Mouse (Mus musculus): ENCODE measurements around the gene Acin1. TPM values are rescaled to one million over a fixed set of nuclear protein-coding genes. Genes with fewer than 3 reads are reported as not detected.

Gene Acin1
- polyA plus RNA-seq, 1 experiment from 2014 or later, result 74.1 TPM

DNA sequence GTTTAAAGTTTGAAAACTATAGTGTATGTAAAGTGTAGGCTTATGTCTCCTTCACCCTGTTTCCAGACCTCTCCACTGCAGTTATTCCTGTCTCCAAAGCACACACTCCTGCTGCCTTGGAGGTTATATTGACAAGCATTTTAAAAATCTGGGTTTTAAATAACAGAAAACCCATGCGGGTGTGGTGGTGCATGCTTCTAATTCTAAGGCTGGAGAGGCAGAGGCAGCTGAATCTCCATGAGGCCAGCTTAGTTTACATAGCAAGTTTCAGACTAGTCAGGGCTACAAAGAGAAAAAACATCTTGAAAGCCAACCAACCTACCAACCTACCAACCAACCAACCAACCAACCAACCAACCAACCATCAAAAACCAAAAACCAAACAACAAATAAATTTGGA lies 28.7 kb upstream of the Acin1 start:
- Histone ChIP-seq H3K4me1 (peaks cover 10% of the 10 kb centered on the region), H3K4me3 (no peak overlapping the region), H3K9ac (no peak overlapping the region), H3K9me3 (replicated peaks) (no peaks in the 10 kb centered on the region), H3K27ac (no peak overlapping the region), H3K27me3 (replicated peaks) (peaks cover 24% of the 10 kb centered on the region), H3K36me3 (no peaks in the 10 kb centered on the region), H3K4me2 (no peak overlapping the region)
- WGBS (ENCODE audit: insufficient replicate concordance), result 55% methylated on average over 1 of the region's 1 CpGs
- no peak for ATAC-seq

DNA sequence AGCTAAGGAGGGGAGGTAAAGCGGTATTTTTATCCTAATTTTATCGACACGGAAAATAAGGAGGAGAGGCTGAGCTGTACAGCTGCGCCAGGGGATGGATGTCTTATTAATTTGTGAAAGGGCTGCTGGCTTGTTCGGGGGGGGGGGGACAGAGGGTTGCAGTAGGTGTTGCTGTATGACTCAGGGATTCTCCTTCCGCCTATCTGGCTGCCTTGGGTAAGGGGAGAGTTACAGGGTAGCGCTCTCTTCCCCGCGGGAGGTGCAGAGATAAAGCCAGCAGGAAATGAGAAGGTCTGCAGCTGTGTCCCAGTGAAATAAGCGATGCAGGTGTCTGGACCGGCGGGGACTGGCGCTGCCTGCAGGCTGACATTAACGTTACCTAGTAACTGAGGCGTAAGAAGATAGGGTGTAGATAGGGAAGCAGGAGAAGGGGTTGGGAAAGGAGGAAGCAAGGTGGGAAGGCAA lies 27.9 kb upstream of the Acin1 start:
- WGBS (ENCODE audit: insufficient replicate concordance), result 2% methylated on average over 15 of the region's 15 CpGs
- Histone ChIP-seq H3K27ac (no peak overlapping the region), H3K36me3 (no peaks in the 10 kb centered on the region), H3K4me1 (peaks cover 10% of the 10 kb centered on the region), H3K9me3 (replicated peaks) (no peaks in the 10 kb centered on the region), H3K4me2 (peak overlapping the region; percentile 70), H3K4me3 (peak overlapping the region; percentile 37), H3K27me3 (replicated peaks) (peaks cover 32% of the 10 kb centered on the region), H3K9ac (no peak overlapping the region)
- ATAC-seq, result peak; percentile 38; the same call in 1 of the 2 replicates

DNA sequence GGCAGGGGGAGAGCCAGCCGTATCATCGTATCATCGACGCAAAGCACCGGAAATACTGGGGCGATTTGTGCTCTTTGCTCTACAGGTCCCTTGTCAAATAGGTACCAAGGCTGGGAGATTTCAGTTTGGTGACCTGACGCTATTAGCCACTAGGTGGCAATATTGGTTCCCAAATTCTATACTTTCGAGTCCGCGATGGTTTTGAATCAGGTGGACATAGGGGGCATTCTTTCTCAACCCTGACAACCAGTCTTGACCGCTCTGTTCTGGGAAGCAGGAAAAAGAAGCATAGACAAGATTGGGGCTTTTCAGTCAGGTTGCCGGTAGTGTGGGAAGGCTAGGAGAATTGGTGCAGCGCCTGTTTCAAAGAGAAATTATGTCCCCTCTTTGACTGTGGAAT lies 27.4 kb upstream of the Acin1 start:
- Histone ChIP-seq H3K27ac (no peak overlapping the region), H3K4me1 (peaks cover 10% of the 10 kb centered on the region), H3K4me3 (peak overlapping the region; percentile 37), H3K9me3 (replicated peaks) (no peaks in the 10 kb centered on the region), H3K4me2 (peak overlapping the region; percentile 70), H3K36me3 (no peaks in the 10 kb centered on the region), H3K9ac (no peak overlapping the region), H3K27me3 (replicated peaks) (peaks cover 37% of the 10 kb centered on the region)
- ATAC-seq, result peak; percentile 48; the same call in 1 of the 2 replicates
- WGBS (ENCODE audit: insufficient replicate concordance), result under 1% methylated on average over 13 of the region's 13 CpGs

DNA sequence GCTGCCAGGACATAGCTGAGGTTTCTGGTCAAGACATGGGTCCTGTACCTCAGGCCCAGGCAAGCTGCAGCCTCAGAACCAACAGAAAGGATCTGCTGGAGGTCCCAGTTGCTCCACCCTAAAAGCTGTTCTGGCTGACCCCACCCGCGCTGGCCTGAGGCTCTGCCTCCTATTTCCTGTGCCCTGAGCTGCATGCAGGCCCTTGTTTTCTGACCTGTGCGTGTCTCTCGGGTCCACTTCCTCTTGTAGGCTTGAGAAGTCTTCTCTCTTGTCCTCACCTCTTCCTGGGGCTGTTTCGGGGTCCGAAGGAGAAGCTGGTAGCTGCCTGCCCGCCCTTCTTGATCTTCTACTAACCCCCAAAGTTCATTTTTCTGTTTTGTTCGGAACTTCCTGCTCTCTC lies 26.1 kb upstream of the Acin1 start:
- H3K9ac ChIP-seq, result no peak overlapping the region
- H3K4me3 ChIP-seq, result no peak overlapping the region
- no peak overlapping the region for H3K27ac ChIP-seq
- H3K4me1 ChIP-seq, result peaks cover 15% of the 10 kb centered on the region
- H3K27me3 ChIP-seq (replicated peaks), result peaks cover 49% of the 10 kb centered on the region
- no peaks in the 10 kb centered on the region for H3K36me3 ChIP-seq
- H3K4me2 ChIP-seq, result no peak overlapping the region
- H3K9me3 ChIP-seq (replicated peaks), result no peaks in the 10 kb centered on the region
- WGBS (ENCODE audit: insufficient replicate concordance), result 28% methylated on average over 8 of the region's 8 CpGs
- no peak for ATAC-seq

DNA sequence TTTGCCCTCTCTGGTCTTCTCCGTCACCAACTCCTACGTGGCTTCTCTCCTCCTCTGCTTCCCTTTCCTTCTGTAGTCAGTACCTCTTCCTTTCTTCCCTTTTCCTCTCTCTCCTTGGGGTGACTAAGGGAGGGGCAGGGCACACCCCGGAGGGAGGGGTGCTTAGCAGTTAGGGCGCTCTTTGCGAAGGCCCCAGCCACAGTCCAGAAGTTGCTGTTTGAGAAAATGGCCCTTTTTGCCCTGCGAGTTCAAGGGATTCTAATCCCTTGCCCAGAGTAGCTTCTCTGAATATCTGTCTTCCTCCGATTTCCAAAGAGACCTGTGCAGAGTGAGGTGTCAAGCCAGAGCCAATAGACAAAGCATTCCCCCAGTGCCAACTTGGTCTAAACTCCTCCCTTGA lies 25.3 kb upstream of the Acin1 start, which contains the start of gene Cebpe:
Gene Cebpe, minus strand, starts transcription at position 101 of the 400 bp plus-strand sequence.
- Histone ChIP-seq H3K4me2 (no peak within 1 kb of the TSS), H3K36me3 (no peaks in the 10 kb centered on the region), H3K9ac (0 out of 2 replicates have a peak within 1 kb of the TSS, but pooled peaks have one; percentile 19), H3K27me3 (replicated peaks) (peaks cover 57% of the 10 kb centered on the region), H3K27ac (0 out of 2 replicates have a peak within 1 kb of the TSS, but pooled peaks have one; percentile 2), H3K4me3 (no peak within 1 kb of the TSS), H3K9me3 (replicated peaks) (no peaks in the 10 kb centered on the region), H3K4me1 (peaks cover 20% of the 10 kb centered on the region)
- WGBS (ENCODE audit: insufficient replicate concordance), result 71% methylated on average over 7 of the region's 7 CpGs
- no peak for ATAC-seq

DNA sequence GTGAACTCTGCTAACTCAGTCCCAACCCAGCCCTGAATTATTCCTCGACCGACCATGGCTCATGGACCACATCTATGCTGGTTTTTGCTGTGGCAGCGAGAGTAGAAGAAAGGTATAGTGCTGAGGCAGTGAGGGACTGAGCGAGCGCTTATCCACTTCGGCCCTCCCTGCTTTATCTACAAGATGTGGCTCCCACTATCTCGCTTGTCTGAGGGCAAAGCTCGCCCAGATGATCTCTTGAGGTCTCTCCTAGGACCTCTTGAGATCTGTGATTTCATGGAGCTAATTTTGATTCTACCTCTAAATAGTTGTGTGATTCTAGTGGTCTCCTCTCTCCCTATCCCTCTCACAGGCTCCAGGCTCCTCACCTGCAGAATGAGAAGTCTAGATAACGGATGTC lies 22.3 kb upstream of the Acin1 start:
- Histone ChIP-seq H3K9me3 (replicated peaks) (no peaks in the 10 kb centered on the region), H3K27me3 (replicated peaks) (peaks cover 73% of the 10 kb centered on the region), H3K4me3 (no peak overlapping the region), H3K4me1 (peaks cover 34% of the 10 kb centered on the region), H3K4me2 (no peak overlapping the region), H3K27ac (no peak overlapping the region), H3K36me3 (no peaks in the 10 kb centered on the region), H3K9ac (no peak overlapping the region)
- no peak for ATAC-seq
- WGBS (ENCODE audit: insufficient replicate concordance), result 39% methylated on average over 9 of the region's 9 CpGs

DNA sequence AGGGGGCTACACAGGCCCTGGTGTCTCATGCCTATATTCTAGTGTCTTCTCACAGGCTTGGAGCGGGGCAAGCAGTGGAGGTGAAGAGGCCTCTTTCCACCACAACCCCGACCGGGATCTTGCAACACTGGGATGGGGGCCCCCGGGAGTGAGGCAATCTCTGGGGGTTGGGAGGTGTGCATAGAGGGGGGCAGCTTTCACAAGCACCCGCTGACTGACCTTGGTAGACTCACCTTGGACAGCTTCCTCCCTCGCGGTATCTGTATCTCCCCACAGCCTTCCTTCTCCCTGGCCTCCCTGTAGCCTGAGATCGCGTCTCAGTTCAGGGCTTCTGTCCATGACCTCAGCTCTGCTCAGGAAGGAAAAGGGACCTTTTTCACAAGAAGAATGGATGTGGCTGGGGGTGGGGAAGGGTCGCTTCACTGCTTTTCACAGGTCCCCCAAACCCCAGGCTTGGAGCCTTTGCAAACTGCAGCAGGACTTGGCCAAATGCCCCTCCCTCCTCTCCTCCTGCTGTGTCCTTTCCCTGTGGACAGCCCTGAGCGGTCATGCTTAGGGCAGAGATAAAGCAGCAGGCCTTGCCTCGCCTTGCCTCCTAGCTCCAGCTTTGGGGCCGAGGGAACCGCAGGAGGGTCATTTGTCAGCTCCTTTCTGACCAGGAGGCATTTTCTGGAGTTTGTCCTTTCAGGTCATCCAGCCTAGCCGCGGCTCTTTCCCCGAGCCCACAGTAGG lies 20.0 kb upstream of the Acin1 start:
- ATAC-seq, result no peak
- Histone ChIP-seq H3K4me3 (no peak overlapping the region), H3K27me3 (replicated peaks) (peaks cover 90% of the 10 kb centered on the region), H3K4me2 (peak overlapping the region; percentile 38), H3K9ac (no peak overlapping the region), H3K27ac (peak overlapping the region; percentile 10; the same call in 1 of the 2 replicates), H3K9me3 (replicated peaks) (no peaks in the 10 kb centered on the region), H3K36me3 (no peaks in the 10 kb centered on the region), H3K4me1 (peaks cover 34% of the 10 kb centered on the region)
- WGBS (ENCODE audit: insufficient replicate concordance), result 15% methylated on average over 17 of the region's 17 CpGs

DNA sequence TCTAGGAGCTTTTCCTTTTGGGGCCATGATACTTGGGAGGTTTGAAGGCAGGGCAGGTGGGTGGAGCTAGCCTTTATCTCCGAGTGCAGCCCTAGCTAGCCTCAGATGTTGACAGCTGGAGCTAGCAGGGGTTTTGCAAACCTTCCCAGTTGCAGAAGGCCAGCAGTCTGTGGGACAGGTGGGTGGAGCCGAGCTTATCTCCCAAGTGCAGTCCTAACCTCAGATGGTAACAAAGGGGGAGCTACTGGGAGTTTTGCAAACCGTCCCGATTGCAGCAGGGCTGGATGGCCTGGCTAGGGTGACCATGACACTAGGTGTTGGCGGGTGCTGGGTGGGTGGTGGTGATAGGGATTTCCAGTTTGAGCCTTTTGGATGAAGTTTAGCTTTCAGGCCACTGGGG lies 19.1 kb upstream of the Acin1 start:
- peak; percentile 94 for ATAC-seq
- H3K9ac ChIP-seq, result no peak overlapping the region
- WGBS (ENCODE audit: insufficient replicate concordance), result 5% methylated on average over 5 of the region's 5 CpGs
- no peak overlapping the region for H3K4me3 ChIP-seq
- H3K27me3 ChIP-seq (replicated peaks), result peaks cover 85% of the 10 kb centered on the region
- peaks cover 34% of the 10 kb centered on the region for H3K4me1 ChIP-seq
- H3K9me3 ChIP-seq (replicated peaks), result no peaks in the 10 kb centered on the region
- no peaks in the 10 kb centered on the region for H3K36me3 ChIP-seq
- H3K4me2 ChIP-seq, result peak overlapping the region; percentile 38
- peak overlapping the region; percentile 43 for H3K27ac ChIP-seq

DNA sequence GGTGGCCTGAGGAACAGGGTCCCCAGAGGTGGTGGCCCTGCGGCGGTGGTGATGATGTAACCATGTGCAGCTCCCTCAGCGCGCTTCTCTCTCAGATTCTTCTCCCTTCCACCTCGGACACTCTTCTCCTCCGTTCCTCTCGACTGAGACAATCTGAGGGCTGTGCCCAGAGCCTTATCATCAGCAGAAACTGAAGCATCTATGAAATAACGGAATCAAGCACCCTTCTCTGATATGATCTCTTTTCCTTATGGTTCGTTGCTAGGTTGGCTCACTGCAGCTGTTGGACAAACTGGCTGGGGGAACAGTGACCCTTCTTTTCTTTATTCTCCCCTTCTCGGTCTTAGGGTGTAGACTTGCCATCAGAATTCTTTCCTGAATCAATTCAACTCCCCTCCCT lies 16.5 kb upstream of the Acin1 start:
- Histone ChIP-seq H3K4me3 (no peak overlapping the region), H3K4me2 (no peak overlapping the region), H3K4me1 (peaks cover 29% of the 10 kb centered on the region), H3K27me3 (replicated peaks) (peaks cover 77% of the 10 kb centered on the region), H3K9me3 (replicated peaks) (no peaks in the 10 kb centered on the region), H3K27ac (no peak overlapping the region), H3K36me3 (no peaks in the 10 kb centered on the region), H3K9ac (no peak overlapping the region)
- WGBS (ENCODE audit: insufficient replicate concordance), result 31% methylated on average over 10 of the region's 10 CpGs
- no peak for ATAC-seq

DNA sequence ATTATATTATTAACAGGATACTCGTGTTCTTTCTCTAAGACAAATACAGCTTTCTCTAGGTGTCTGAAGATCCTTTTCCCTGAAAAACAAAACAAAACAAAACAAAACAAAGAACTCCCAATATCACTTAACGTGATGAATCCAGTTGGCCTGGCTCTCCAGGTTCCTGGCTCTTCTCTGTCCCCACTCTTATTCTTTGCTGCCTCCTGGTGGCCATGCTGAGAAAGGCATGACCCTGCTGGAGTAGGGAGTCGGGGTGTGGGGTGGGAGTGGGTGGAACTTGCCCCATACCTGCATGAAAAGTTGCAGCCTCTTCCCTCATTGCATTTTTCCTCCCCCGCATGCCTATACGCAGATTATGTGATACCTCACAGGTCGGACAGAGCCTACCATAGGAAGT lies 14.6 kb upstream of the Acin1 start:
- Histone ChIP-seq H3K9ac (no peak overlapping the region), H3K36me3 (no peaks in the 10 kb centered on the region), H3K4me1 (peaks cover 22% of the 10 kb centered on the region), H3K4me3 (no peak overlapping the region), H3K9me3 (replicated peaks) (no peaks in the 10 kb centered on the region), H3K4me2 (no peak overlapping the region), H3K27me3 (replicated peaks) (peaks cover 68% of the 10 kb centered on the region), H3K27ac (no peak overlapping the region)
- WGBS (ENCODE audit: insufficient replicate concordance), result 7% methylated on average over 6 of the region's 6 CpGs
- ATAC-seq, result no peak

DNA sequence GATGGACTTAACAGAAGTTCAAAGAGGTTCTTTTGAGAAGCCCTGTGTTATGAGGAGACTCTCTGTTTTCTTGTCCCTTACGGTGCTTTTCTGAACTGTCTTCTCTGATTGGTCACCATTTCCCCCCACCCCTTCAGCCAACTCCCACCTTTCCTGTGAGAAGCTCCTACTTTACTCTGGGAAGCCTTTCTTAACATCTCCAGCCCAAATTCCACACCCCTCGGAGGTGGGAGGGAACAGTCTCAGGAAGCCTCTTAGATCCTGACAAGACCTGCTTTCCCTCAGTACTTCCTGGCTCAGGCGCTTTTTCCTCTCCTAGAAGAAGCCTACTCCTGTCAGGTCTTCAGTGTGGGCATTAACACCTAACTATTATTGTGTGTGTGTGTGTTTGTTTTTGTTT lies 12.9 kb upstream of the Acin1 start:
- H3K27ac ChIP-seq, result no peak overlapping the region
- H3K4me2 ChIP-seq, result no peak overlapping the region
- H3K4me3 ChIP-seq, result no peak overlapping the region
- H3K36me3 ChIP-seq, result no peaks in the 10 kb centered on the region
- no peak for ATAC-seq
- peaks cover 13% of the 10 kb centered on the region; the same call in 1 of the 2 replicates for H3K4me1 ChIP-seq
- H3K9ac ChIP-seq, result no peak overlapping the region
- no peaks in the 10 kb centered on the region for H3K9me3 ChIP-seq (replicated peaks)
- H3K27me3 ChIP-seq (replicated peaks), result peaks cover 60% of the 10 kb centered on the region
- WGBS (ENCODE audit: insufficient replicate concordance), result 44% methylated on average over 3 of the region's 3 CpGs

DNA sequence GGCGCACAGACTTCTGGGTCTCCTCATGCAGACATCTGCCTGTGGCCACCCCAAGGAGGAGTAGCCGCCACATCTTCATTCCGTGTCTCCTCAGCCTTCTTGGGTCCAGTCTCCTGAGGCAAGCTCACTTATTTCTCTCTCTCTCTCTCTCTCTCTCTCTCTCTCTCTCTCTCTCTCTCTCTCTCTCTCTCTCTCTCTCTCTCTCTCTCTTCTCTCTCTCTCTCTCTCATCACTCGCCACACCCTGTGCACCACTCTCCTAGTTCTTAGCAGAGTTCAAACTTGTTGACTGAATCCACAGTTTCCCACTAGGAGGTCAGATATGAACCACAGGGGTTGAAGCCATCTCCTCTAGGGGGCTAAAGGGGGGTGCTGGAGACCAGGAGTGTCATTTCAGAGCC lies 12.0 kb upstream of the Acin1 start, which contains the start of gene Gm29776:
Gene Gm29776, minus strand, starts transcription at position 101 of the 400 bp plus-strand sequence.
- Histone ChIP-seq H3K4me2 (no peak within 1 kb of the TSS), H3K27ac (no peak within 1 kb of the TSS), H3K9ac (no peak within 1 kb of the TSS), H3K27me3 (replicated peaks) (peaks cover 52% of the 10 kb centered on the region), H3K4me3 (no peak within 1 kb of the TSS), H3K36me3 (peaks cover 3% of the 10 kb centered on the region), H3K4me1 (peaks cover 13% of the 10 kb centered on the region; the same call in 1 of the 2 replicates), H3K9me3 (replicated peaks) (no peaks in the 10 kb centered on the region)
- WGBS (ENCODE audit: insufficient replicate concordance), result 54% methylated on average over 4 of the region's 4 CpGs
- no peak for ATAC-seq

Measured in liver, embryonic 12.5 days (tissue).